Mouse (Mus musculus) cortical plate, adult 2 months (tissue): Measurements from ENCODE around the gene Sprr2a3. TPM values are rescaled to one million over a fixed set of nuclear protein-coding genes. Genes with fewer than 3 reads are reported as not detected.
"Not testable (repeated sequence)": the region's sequence is repeated elsewhere in the genome, so short reads cannot be mapped to it uniquely, and the experiment has no call there.

Experiments
- H3K27ac ChIP-seq: fragments of 200-500 bp; 2 replicates; pipeline ENCODE4 v1.5.1; 2012; ENCODE audit warnings: low read length, control low read depth, inconsistent platforms; ENCODE audit not compliant: insufficient read depth
- H3K4me1 ChIP-seq: fragments of 200-500 bp; 2 replicates; pipeline ENCODE4 v1.6.1; 2011; ENCODE audit warnings: low read length; ENCODE audit not compliant: control insufficient read depth, insufficient read depth
- H3K4me3 ChIP-seq: fragments of 200-500 bp; 2 replicates; pipeline ENCODE4 v1.5.1; 2011; ENCODE audit warnings: mild to moderate bottlenecking, low read length, control low read depth; ENCODE audit not compliant: insufficient read depth
- CTCF ChIP-seq: fragments of 200-500 bp; IDR thresholded peaks from 2 replicates; pipeline ENCODE4 v1.5.1; 2011; ENCODE audit warnings: mild to moderate bottlenecking, control low read depth, low read length; ENCODE audit not compliant: insufficient read depth; ENCODE audit errors: extremely low read depth
- POLR2A ChIP-seq: fragments of 200-500 bp; IDR thresholded peaks from 2 replicates; pipeline ENCODE4 v1.6.1; 2011; ENCODE audit warnings: mild to moderate bottlenecking, low read length, control low read depth; ENCODE audit not compliant: insufficient read depth; ENCODE audit errors: extremely low read depth
- polyA plus RNA-seq: library from polyadenylated mRNA; depleted of rRNA; stranded (reverse); fragments of >200 nt; gene quantifications from 2 replicates; pipeline ENCODE4 v1.2.3, GENCODE M21; 2012; rRNA removed

Gene Sprr2a3
- polyA plus RNA-seq, 1 experiment, result not detected

DNA sequence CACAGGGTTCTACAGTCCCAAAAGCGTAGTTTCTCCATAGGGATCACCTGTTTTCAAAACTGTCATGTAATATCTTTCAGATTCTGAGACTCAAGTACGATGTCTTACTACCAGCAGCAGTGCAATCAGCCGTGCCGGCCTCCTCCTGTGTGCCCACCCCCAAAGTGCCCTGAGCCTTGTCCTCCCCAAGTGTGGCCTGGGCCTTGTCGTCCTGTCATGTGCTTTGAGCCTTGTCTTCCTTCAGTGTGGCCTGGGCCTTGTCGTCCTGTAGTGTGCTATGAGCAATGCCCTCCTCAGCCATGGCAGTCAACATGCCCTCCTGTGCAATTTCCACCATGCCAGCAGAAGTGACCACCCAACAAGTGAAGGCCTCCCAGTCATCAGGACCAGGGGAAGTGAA lies 3.3 kb downstream of the Sprr2a3 start:
- H3K27ac ChIP-seq, H3K4me1 ChIP-seq, H3K4me3 ChIP-seq: not testable (repeated sequence)

- Histone ChIP-seq H3K4me3 (no peak overlapping the region), H3K4me1 (no peaks in the 10 kb centered on the region), H3K27ac (no peak overlapping the region)
- TF ChIP-seq CTCF, result no peak
- no peak for TF ChIP-seq POLR2A
These were observed 22.2 kb downstream of the Sprr2a3 start for GRCm38 (mm10) chr3:92307406-92307805.

GRCm38 (mm10) chr3:92316320-92316719 lies 31.1 kb downstream of the Sprr2a3 start, which contains the start of gene Sprr2b:
TSS of gene Sprr2b (plus strand) at chr3:92316620.
- H3K4me1 ChIP-seq, result no peaks in the 10 kb centered on the region
- no peak for TF ChIP-seq POLR2A
- TF ChIP-seq CTCF, result no peak
- H3K27ac ChIP-seq, result no peak within 1 kb of the TSS
- no peak within 1 kb of the TSS for H3K4me3 ChIP-seq

DNA sequence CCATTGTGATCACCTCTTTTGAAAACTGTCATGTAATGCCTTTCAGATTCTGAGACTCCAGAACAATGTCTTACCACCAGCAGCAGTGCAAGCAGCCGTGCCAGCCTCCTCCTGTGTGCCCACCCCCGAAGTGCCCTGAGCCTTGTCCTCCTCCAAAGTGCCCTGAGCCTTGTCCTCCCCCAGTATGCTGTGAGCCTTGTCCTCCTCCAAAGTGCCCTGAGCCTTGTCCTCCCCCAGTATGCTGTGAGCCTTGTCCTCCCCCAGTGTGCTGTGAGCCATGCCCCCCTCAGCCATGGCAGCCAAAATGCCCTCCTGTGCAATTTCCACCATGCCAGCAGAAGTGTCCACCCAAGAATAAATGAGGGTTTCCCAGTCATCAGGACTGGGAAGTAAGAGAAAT lies 32.2 kb downstream of the Sprr2a3 start:
- no peaks in the 10 kb centered on the region for H3K4me1 ChIP-seq
- no peak overlapping the region for H3K4me3 ChIP-seq
- no peak for TF ChIP-seq CTCF
- TF ChIP-seq POLR2A, result no peak
- no peak overlapping the region for H3K27ac ChIP-seq

DNA sequence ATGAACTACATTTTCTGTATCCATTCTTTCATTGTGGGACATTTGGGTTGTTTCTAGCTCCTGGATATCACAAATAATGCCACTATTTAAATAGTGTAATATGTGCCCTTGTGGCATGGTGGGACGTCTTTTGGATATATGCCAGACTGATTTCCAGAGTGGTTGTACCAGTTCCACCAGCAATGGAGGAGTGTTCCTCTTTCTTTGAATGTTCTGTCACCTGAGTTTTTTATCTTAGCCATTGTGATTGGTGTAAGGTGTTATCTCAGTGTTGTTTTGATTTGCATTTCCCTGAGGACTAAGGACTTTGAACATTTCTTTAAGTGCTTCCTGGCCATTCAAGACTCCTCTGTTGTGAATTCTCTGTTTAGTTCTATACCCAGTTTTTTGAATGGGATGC lies 51.1 kb downstream of the Sprr2a3 start:
- Histone ChIP-seq H3K4me3 (no peak overlapping the region), H3K4me1 (no peaks in the 10 kb centered on the region), H3K27ac (no peak overlapping the region)
- TF ChIP-seq POLR2A (no peak), CTCF (no peak)

DNA sequence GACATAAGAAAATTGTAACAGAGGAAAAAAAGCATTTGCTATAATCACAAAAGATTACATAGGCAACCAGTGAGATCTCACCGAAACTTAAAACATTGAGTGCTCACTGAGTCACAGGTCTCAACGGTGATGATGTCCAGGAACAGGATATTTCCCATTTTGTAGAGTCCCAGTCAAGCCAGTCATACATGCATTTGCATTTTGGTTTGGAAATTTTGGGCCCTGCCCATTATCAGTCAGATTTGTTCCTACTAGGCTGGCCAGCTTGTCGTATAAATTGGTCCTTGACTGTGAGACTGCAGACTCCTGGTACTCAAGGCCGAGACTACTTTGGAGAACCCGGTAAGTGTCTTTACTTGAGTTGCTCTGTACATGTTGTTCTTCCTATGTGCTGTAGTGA lies 53.6 kb downstream of the Sprr2a3 start, which contains the start of gene Sprr2d:
Gene Sprr2d (plus strand): TSS at position 301 of the 400 bp plus-strand sequence.
- Histone ChIP-seq H3K4me3 (no peak within 1 kb of the TSS), H3K27ac (no peak within 1 kb of the TSS), H3K4me1 (no peaks in the 10 kb centered on the region)
- TF ChIP-seq POLR2A (no peak), CTCF (no peak)

Other genes with a start within 250 kb of the Sprr2a3 start
- 4.0 and 4.9 TPM in 2 replicates for gene Lor, start 202.3 kb upstream of the Sprr2a3 start, polyA plus RNA-seq
- gene Prr9, start 161.5 kb upstream of the Sprr2a3 start, polyA plus RNA-seq, result not detected in 2 replicates
- not detected in 2 replicates for gene Lelp1, start 142.7 kb upstream of the Sprr2a3 start, polyA plus RNA-seq
- 0.06 TPM in 1 of 2 replicates, not detected in the other for gene Sprr2a1, start 69.6 kb upstream of the Sprr2a3 start, polyA plus RNA-seq
- gene Sprr2a2, start 69.5 kb upstream of the Sprr2a3 start, polyA plus RNA-seq, result 1.8 and 3.8 TPM in 2 replicates
- not detected in 2 replicates for gene Sprr2b, start 31.2 kb downstream of the Sprr2a3 start, polyA plus RNA-seq
- gene Sprr2d, start 53.7 kb downstream of the Sprr2a3 start, polyA plus RNA-seq, result not detected in 2 replicates
- not detected in 2 replicates for gene Sprr2e, start 66.7 kb downstream of the Sprr2a3 start, polyA plus RNA-seq
- gene Sprr2f, start 79.8 kb downstream of the Sprr2a3 start, polyA plus RNA-seq, result not detected in 2 replicates
- not detected in 2 replicates for gene Sprr2h, start 100.3 kb downstream of the Sprr2a3 start, polyA plus RNA-seq
- gene Sprr2i, start 122.6 kb downstream of the Sprr2a3 start, polyA plus RNA-seq, result not detected in 2 replicates
- not detected in 2 replicates for gene Sprr2j-ps, start 132.7 kb downstream of the Sprr2a3 start, polyA plus RNA-seq
- 11.5 TPM in 2 replicates for gene Gm9774, start 144.0 kb downstream of the Sprr2a3 start, polyA plus RNA-seq
- gene Sprr2k, start 147.2 kb downstream of the Sprr2a3 start, polyA plus RNA-seq, result not detected in 2 replicates
- not detected in 2 replicates for gene Sprr1b, start 153.4 kb downstream of the Sprr2a3 start, polyA plus RNA-seq
- not detected in 2 replicates for gene Sprr3, start 173.3 kb downstream of the Sprr2a3 start, polyA plus RNA-seq
- gene Sprr1a, start 200.5 kb downstream of the Sprr2a3 start, polyA plus RNA-seq, result 0.26 and 0.42 TPM in 2 replicates
- not detected in 2 replicates for gene Sprr4, start 215.1 kb downstream of the Sprr2a3 start, polyA plus RNA-seq
- gene 2310046K23Rik, start 249.1 kb downstream of the Sprr2a3 start, polyA plus RNA-seq, result not detected in 2 replicates